Comparison of ENCODE assay signal across 15 mouse cellular contexts in genomic region chr13:92915221-92915839, GRCm38 (mm10).
DNase-seq lines count a peak whose midpoint lies in the region; ATAC-seq and TF ChIP-seq lines count a peak whose summit lies in the region.
"Had no signal": no experiment of that assay in that cellular context is flagged by ENCODE, and none has a peak within 500 bp of the region (broad histone marks: within the 10 kb centered on the region; RNA-seq: fewer than 3 reads in every experiment).

No protein-coding gene starts in this region.

- peak overlapping the region; percentile 36; the same call in 1 of the 2 replicates for H3K27ac ChIP-seq in left cerebral cortex, adult 2 months
- no peak overlapping the region for H3K27ac ChIP-seq in hindbrain, embryonic 13.5 days
- H3K27ac ChIP-seq: embryonic facial prominence, embryonic 12.5 days; kidney, embryonic 15.5 days; midbrain, embryonic 10.5 days; stomach, postnatal 0 days had no signal

- H3K36me3 ChIP-seq in hindbrain, embryonic 13.5 days, result no peaks in the 10 kb centered on the region
- H3K36me3 ChIP-seq: embryonic facial prominence, embryonic 12.5 days; kidney, embryonic 15.5 days; midbrain, embryonic 10.5 days had no signal

- no peak overlapping the region for H3K9ac ChIP-seq in hindbrain, embryonic 13.5 days
- H3K9ac ChIP-seq: embryonic facial prominence, embryonic 12.5 days; kidney, embryonic 15.5 days had no signal

- no peak for ATAC-seq in hindbrain, embryonic 13.5 days (ENCODE audit: low FRiP score)

- intact Hi-C loops in gastrocnemius, postnatal 14 days (cut with DNase I; ENCODE audit: low total_unique reads), result no loop called here
- intact Hi-C loops in left cerebral cortex, adult 2 months (cut with DNase I), result no loop called here
- intact Hi-C loops in left cerebral cortex, postnatal 10 days (cut with DNase I), result no loop called here

- no peak overlapping the region for H3K4me3 ChIP-seq in left cerebral cortex, adult 2 months
- H3K4me3 ChIP-seq in hindbrain, embryonic 13.5 days, result no peak overlapping the region
- H3K4me3 ChIP-seq: embryonic facial prominence, embryonic 12.5 days; kidney, embryonic 15.5 days; midbrain, embryonic 10.5 days had no signal

- TF ChIP-seq CTCF in left cerebral cortex, adult 2 months (IDR thresholded peaks at IDR 0.05), result no peak

- 92% methylated on average over 2 of the region's 2 CpGs for WGBS in hindbrain, embryonic 13.5 days

- H3K4me2 ChIP-seq in hindbrain, embryonic 13.5 days, result no peak overlapping the region
- H3K4me2 ChIP-seq: embryonic facial prominence, embryonic 12.5 days; kidney, embryonic 15.5 days had no signal

- no peaks in the 10 kb centered on the region for H3K9me3 ChIP-seq in hindbrain, embryonic 13.5 days
- H3K9me3 ChIP-seq: embryonic facial prominence, embryonic 12.5 days; kidney, embryonic 15.5 days; midbrain, embryonic 10.5 days had no signal

- no peaks in the 10 kb centered on the region for H3K27me3 ChIP-seq in hindbrain, embryonic 13.5 days
- H3K27me3 ChIP-seq: CH12.LX; embryonic facial prominence, embryonic 12.5 days; kidney, embryonic 15.5 days had no signal

- peak; percentile 60 for DNase-seq in gastrocnemius, adult 18-20 months (ENCODE audit: low spot score)
- DNase-seq in gastrocnemius, postnatal 14 days, result no peak
- DNase-seq in left cerebral cortex, adult 2 months (ENCODE audit: extremely low spot score in 1 of 2, low spot score in 2 of 2), result no peak
- DNase-seq in left cerebral cortex, postnatal 10 days (ENCODE audit: extremely low spot score in 1 of 2, low spot score in 2 of 2), result no peak
- DNase-seq in cerebellum, postnatal 36 days, result peak; percentile 56 to 78
- DNase-seq in skeletal muscle tissue, adult 2 months (ENCODE audit: low read depth, low spot score), result peak; percentile 72
- DNase-seq in right cerebral cortex, postnatal 36 days (ENCODE audit: low spot score in 2 of 2), result no peak
- DNase-seq: adrenal gland, postnatal 25 days; thymus, postnatal 25 days had no signal

- no peaks in the 10 kb centered on the region for H3K4me1 ChIP-seq in hindbrain, embryonic 13.5 days (replicated peaks)
- H3K4me1 ChIP-seq: kidney, embryonic 15.5 days; midbrain, embryonic 10.5 days had no signal

Comparison
In these comparisons a context has a peak if more than half of its experiments do, and no peak if none do; other contexts are left out.
1. DNase-seq: peak in gastrocnemius, adult 18-20 months (single experiment), cerebellum, postnatal 36 days (2 of 2) and skeletal muscle tissue, adult 2 months (single experiment); none in gastrocnemius, postnatal 14 days (single experiment), left cerebral cortex, adult 2 months (0 of 2), left cerebral cortex, postnatal 10 days (0 of 2) and right cerebral cortex, postnatal 36 days (0 of 2).